Mouse (Mus musculus) right cerebral cortex, postnatal 10 days (tissue): ENCODE measurements around the gene Best2.

Source experiments
- DNase-seq, 2 experiments: peaks; one replicate each; pipeline ENCODE4 v3.0.0; 2021; ENCODE audit warnings: low spot score in 2 of 2

Gene Best2

DNA sequence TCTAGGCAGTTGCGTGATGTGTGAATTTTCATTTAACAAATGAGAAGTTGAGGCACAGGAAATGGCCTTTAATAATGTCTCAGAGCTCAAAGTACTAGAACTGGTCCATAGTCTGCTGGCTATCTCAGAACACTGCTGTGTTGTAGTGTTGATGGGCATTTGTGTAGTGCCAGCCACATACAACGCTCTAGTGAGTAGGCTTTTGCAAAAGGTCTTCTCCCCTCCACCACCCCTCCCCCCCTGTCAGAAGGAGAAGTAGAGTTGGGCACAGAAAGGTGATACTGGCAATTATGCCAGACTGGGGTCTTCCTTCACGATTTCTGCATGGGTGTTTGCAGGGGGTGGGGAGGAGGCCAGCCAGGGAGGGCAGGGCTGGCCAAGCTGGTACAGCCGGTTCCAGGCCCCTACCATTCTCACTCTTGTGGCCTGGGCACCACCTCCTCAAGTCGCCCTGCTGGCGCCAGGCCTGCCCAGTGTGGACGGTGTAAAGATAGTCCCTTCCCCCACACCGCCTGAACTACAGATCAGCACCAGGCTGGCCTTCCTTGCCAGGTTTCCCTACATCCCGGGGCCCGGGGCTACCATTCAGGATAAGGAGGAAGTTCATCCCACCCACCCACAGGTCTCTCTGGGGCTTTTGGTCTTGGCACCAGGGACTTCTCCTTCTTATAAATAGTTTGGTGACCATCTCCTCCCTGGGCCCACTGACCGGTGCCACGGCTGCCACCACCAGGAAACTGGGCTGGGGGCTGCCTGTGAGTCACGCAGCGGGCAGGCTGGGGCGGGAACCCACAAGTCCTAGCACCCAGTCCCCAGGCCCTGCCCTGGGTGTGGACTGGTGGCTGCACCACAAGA is 32.5 kb downstream of the Best2 start:
- DNase-seq = peak; percentile 46 to 48

DNA sequence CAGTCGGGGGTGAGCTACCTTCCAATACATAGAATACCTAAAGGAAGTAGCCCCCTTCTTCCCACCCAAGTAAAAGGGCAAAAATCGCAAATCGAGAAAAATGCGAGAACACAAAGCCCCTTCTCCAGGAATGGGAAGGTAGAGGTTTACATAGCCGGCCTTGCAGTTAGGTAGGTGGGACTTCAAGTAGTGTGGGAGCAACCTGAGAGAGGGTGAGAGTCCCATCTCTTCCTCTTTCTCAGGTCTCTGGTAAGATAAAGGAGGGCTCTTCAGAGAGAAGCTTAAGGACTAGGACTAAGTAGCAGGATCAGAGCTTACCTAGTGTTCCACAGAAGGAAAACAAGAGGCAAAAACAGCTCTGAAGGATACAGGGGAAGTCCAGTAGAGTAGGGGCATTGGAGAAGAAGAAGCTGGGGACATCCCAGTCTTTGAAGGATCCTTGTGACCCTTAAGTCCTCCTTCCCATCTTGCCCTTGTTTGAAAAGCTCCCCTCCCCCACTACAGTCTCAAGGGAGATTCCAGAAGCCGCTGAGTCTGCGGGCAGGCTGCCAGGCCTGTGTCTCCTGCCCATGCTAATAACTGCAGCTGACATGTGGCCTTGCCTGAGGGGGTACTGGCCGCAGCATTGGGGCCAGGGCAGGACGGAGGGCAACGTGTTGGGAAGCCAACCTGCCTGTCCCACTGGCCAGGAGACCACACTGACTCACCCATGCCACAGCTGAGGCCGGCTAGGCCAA is 33.5 kb downstream of the Best2 start:
- peak; percentile 83 to 88 for DNase-seq

DNA sequence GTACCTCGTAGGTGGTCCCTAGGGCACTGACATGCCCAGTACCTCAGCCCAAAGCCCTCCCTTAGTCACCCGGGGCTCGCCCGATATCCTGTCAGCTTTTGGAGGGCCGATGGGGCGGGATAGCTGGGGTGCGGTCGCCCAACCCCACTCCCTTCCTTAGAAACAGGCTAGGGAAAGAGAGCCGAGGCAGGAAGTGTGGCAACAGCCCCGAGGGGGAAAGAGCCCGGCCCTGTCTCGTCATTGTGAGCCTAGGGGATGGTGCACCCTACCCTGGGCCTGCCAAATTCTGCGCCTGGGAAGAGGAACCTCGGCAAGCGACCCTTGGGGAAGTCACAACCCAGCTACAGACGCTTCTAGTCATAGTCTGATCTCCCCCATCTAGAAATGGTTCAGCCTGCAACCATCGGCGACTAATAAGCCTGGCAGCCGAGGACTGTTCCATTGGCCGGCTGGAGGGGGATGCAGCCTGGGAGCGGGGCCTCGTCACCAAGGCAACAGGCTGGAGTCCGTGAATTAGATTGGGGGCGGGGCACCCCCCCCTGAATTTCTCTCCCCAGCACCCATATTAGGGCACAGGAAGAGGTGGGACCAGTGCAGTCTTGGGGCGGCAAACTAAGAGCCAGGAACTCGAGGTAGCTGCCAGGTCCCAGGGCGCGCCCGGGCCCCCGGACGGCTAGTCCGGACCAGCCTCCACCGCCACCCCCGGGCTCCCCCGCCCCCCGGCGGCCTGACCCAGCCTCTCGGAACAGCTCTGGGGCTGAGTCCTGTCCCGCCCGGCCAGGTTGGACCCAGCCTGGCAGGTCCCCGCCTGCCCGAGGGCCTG is 34.5 kb downstream of the Best2 start:
- DNase-seq = peak; percentile 95

DNA sequence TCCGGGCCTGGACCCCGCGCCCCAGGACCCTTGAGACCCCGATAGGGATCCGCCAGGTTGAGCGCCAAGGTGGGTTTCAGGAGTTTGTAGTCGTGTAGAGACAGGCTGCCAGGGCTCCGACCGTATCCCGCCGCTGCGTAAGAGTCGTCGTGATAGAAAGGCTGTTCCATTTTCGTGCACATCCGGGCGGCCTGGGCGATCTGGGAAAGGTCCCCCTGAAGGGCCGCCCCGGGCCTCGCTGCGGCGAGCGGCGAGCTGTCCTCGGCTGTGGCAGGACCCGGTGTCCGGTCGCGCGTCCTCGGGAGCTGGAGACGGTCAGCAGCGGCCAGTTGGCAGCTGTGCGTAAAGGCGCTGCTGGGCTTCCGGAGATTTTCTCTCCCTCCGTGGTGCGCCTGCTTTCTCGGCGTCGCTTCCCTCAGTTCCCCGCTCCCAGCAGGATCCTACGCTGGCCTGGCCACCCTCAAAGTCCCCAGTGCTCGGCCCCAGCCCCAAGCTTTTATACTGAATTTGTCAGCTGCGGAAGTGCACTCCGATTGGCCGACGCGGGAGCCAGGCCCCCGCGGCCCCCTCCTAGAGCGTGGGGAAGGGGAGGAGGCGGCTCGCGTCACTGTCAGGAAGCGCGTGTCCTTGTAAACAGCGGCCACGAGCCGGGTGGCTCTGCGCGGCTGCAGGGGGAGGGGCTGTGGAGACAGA is 35.9 kb downstream of the Best2 start, which contains the start of gene Junb:
Gene Junb (minus strand): TSS at position 471 of the 693 bp plus-strand sequence.
- DNase-seq = peak; percentile 96 to 97

DNA sequence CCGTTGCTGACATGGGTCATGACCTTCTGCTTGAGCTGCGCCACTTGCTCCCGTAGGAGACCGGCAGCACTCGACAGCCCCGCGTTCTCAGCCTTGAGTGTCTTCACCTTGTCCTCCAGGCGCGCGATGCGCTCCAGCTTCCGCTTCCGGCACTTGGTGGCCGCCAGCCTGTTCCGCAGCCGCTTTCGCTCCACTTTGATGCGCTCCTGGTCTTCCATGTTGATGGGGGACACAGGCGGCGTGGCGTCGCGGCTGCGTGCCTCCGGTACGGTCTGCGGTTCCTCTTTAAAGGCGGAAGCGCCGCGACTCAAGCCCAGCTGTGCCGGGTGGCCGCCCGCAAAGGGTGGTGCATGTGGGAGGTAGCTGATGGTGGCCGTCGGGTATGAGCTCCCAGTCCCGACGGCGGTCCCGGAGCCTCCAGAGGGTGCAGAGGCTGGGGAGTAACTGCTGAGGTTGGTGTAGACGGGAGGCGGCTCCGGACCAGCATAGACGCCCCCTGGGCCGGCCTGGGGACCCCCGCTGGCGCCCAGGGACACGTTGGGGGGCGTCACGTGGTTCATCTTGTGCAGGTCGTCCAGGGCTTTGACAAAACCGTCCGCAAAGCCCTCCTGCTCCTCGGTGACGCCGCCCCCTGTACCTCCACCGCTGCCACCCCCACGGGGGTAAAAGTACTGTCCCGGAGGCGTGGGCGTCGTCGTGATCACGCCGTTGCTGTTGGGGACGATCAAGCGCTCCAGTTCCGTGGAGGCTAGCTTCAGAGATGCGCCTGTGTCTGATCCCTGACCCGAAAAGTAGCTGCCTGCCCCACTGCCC is 36.7 kb downstream of the Best2 start:
- peak; percentile 79 to 83 for DNase-seq

DNA sequence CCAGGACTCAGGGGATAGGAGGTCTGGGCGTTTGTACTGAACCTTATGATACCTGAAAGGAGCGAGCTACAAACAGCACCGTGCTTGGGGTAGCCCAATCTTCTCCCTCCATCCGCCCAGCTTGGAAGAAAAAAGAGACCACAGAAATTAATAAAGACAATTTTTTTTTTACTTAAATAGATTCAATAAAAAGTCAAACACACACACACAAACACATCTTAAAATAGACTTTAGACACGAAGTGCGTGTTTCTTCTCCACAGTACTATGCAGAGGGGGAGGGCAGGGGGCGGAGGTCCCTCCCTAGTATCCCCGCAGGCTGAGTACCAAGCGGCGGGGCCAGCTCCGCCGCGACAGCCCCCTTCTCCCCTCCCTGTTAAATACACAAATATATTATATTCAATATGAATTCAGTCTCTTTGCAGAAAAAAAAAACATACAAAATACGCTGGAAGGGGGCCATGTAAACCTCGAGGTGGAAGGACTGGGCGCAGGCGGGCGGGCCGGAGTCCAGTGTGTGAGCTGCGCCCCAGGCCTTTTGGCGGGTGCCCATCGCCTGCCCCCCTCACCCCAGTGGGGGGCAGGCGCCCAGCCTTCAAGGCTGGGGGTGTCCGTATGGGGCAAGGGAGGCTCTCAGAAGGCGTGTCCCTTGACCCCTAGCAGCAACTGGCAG is 37.4 kb downstream of the Best2 start:
- DNase-seq = peak in 1 of 2 experiments; percentile 45

DNA sequence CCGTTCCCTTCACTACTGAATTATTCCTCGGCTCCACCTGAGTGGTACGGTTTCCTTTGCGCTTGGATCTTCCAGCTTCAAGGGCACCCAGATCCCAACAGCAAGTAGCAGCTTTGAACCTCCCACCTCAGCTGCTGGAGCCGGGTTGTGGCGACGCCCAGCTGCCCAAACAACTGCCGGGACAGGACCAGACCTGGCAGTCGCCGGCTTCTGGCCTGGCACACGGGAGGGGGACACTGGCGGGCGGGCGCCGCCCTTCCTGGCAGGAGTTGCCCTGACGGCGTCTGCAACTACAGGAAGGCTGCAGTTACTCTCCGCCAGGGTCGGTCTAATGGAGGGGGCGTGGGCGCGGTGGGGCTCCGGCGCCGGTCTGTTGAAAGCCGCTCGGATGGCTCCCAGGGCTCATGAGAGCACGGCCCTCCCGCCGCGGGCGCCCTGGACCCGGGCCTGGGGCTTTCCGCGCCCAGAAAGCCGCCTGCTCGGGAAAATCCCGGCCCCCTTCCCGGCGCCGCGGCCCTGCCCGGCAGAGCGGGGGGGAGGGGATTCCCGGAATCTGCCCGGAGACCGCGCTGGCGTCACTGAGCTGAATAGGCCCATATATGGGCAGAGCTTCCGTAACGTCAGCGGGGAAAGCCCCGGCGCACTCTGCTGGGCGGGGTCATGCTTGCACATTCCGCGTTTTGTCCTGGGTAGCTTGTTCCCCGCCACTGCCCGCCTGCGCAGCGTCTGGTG is 38.1 kb downstream of the Best2 start:
- peak; percentile 96 to 97 for DNase-seq

DNA sequence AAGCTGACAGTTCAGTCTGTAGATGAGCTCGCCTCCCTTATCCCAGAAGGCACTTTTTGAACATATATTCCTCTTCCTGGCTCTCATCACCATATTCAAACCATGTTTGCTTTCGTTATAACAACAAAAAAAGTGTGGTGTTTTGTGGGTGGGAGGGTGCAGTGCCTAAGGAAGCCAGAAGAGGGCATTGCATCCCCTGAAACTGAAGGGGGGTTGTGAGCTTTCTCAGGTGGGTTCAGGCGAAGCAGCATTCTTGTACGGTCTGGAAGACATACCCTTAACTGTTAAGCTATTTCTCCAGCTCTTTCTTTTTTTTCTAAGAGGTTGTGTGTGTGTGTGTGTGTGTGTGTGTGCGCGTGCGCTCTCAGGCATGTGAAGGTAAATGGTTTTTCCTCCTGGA is 38.9 kb downstream of the Best2 start:
- DNase-seq = peak; percentile 72 to 76

DNA sequence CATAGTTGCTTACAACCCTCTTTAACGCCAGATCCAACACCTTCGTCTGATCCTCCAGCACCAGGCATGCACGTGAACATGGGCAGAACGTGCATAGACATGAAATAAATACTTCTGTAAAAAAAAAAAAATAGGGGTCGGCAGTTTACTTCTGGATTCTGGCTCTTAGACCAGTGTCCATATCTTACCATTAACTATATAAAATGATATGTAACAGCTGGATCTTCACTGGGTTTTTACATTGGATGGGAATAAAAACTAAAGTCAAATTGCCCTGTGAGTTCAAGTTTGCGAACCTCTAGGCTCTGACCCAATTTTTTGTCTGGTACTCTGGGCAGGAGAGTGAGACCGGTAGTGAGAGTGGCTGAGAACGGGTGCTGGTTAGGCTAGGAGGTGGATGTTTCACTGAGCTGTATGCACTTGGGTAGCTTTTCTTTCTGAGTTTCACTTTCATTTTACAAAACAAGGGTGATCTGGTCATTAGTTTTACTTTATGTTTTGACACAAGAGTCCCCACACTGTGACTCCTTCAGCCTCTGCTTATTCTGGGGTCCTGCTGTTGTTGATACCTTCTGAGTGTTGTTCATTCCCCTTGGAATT is 39.7 kb downstream of the Best2 start:
- DNase-seq = no peak

DNA sequence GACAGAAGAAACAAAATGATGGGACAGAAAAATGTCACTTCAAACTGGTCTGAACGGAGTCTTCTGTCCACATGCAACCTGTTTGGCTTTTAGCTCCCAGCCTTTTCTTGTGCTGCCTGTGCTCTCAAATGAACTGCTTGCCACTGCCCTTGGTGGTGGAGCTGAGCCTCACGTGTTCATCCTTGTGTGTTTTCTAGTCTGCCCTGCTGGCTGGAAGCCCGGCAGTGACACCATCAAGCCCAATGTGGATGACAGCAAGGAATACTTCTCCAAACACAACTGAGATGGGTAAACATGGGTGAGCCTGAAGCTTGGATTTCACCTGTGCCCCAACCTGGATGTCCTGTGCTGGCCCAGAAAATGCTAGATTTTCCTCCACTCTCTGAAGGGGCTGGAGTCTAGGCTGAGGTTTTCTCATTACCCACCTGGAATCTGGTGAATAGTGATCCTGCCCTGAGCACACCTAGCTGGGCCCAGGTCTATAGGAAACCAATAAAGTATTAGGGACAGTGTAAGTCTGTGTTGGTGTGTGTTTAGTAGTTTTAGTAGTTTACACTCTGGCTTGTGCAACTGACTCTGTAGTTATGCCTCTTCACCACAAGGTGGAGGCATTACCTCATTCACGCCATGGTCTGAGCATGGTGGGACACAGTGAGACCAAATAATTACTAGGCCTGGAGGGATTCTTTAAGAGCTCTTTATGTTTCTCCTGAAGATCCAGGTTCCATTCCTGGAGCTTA is 40.4 kb downstream of the Best2 start:
- DNase-seq = peak; percentile 65 to 68

DNA sequence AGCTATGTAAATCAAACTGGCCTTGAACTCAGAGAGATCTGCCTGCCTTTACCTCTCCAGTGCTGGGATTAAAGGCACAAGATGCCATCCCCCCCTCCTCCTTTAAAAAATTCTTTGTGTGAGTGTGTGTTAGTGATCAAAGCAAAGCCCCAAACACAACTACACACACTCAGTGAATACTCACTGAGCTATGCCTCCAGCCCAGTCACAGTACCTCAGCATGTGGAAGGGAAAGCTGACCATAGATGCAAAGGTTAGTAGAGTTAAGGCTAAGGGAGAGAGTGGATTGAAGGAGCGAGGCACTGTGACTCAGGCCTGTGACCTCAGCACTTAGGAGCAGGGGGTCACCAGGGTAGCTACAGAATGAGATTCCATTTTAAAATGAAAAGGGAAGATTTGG is 41.3 kb downstream of the Best2 start:
- DNase-seq = no peak

DNA sequence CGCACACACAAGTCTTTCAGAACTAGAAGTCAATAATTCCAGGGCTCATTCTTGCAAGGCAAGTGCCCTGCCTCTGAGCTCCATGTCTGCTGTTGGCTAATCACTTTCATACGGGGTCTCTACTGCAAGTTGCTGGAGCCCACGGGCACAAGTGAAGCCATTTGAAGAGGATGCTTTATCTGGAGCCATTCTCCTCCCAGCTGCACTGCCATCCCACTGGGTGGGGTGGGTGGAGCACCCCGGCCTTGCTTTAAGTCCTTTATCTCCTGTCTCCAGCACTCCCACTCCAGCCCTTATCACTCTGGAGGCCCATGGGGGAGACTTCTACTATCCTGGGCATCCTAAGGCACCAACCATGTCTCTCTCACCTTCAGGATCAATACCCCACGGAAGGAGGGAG is 43.4 kb downstream of the Best2 start:
- DNase-seq = no peak

DNA sequence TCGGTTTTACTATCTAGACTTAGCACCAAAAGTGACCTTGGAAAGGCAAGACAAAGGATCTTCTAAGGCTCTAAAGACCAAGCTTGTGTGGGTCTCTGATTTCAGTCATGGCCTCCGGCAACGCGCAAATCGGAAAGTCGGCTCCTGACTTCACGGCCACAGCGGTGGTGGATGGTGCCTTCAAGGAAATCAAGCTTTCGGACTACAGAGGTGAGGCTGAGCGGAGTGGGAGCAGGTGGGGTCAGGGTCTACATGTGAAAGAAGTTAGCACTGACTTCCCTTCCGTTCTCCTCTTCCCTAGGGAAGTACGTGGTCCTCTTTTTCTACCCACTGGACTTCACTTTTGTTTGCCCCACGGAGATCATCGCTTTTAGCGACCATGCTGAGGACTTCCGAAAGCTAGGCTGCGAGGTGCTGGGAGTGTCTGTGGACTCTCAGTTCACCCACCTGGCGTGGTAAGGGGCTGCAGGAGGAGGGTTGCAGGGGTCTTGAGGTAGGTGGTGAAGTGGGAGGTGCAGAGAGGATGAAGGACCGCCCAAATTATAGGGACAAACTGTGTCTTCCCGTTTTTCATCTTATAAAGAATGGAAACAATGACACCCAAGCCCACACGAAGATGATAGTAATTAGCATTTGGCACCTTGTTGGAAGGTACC is 44.1 kb downstream of the Best2 start:
- DNase-seq = no peak

DNA sequence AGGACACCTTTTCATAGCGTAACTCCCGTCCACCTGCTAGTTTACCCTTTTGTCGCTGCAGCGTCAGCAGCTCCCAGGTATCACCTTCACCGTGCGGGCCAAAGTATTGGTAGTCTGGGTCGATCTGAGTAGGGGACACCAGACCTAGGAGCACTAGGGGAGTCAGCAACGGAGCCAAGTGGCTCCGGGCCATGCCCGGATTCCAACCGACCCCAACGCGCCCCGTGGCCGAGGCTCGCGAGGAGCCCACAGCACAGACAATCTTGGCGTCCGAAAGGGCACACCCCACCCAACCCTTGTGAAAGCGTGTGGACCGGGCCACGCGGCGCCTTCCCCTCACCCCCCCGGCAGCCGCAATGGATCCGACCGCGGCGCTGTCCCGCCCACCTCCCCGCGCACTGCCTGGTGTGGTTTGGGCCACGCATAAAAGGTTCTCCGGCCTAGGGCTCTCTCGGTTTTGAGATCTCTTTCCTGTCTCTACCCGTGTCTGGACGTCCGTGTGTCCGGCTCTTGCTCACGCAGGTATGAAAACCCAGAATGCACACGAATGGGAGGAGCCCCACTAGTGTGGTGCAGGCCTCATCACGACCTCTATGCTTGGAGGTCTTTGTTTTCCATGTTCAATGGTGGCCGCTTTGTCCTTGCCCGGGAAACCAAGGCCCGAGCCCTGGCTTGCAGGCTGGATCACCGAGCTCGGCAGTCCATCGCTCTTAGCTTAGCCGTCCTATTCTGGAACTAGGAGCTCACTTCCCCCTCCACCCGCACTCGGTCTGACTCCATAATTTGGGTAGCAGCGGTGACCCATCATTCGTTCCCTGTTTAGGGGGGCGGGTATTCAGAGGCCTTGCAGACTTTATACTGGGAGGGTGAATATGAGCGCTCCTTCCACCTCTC is 44.8 kb downstream of the Best2 start, which contains the start of the genes Gm49661, Prdx2 and Rnaseh2a:
Gene Gm49661 (minus strand): TSS at position 193 of the 894 bp plus-strand sequence.
Gene Prdx2 (plus strand): TSS at position 347 of the 894 bp plus-strand sequence.
Gene Rnaseh2a (minus strand): TSS at position 527 of the 894 bp plus-strand sequence.
- peak; percentile 86 to 87 for DNase-seq

DNA sequence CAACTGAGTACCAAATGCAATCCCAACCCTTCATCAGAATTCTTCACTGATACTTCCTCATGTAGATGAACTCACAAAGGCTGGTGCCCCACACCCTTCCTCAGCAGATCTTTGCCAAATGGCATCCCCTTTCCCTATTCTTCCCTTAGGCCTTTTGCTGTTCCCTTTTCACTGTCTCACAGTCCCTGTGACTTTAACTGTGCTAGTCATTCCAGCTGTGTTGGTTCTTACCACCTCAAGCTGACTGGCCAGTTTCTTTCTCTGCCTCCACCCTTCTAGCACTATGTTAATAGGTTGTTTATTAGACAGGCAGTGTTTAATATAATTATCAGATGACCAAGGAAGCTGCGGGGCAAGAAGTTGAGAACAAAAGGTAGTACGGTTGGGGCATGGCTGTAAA is 45.7 kb downstream of the Best2 start:
- no peak for DNase-seq
